Mouse (Mus musculus): Measurements from ENCODE around the gene Elmod1.
A peak's percentile ranks its signal among the peaks of the same experiment; 100 is the strongest.
"Not testable (repeated sequence)": the region's sequence is repeated elsewhere in the genome, so short reads cannot be mapped to it uniquely, and the experiment has no call there.

The Elmod1 gene

DNA sequence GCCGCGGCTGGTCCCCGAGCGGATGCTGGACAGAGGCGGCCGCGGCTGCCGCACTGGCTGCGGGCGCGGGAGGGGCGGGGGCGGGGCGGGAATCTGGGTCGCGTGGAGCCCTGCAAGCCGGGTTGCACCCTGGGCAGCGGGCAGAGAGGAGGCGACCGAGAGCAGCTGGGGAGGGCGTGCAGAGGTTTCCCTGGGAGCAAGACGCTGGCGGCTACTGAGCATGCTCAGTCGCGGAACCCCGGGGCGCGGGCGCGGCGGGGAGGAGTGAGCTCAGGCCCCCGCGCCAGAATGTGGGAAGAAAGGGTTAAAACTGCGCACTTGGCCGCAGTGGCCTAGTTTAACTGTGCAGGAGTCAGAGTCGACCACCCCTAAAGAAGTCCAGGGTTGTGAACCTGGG is at the start of gene Elmod1:
Gene Elmod1 (minus strand): TSS at position 180 of the 397 bp plus-strand sequence.
- no peak for DNase-seq (ENCODE audit: low read depth, low spot score)

GRCm38 (mm10) chr9:54022795-54023194 is 47.7 kb upstream of the Elmod1 start:
- DNase-seq (ENCODE audit: low read depth, low spot score), result no peak

DNA sequence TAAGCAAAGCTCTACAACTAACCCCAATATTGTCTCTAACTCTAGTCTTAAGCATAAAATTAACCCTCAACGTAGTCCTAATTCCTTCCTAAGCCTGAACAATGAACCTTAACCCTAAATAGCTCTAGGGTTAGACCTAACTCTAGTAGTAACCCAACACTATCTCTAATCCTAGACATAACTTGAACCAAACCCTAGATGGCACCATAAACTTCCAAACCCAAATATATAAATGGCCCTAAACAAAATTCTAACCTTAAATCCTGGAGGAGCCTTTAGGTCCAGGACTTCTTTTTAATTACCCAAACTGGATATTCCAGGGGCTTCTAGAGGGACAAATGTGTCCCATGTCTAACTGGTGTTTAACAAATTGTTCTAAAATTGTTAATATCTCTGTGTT is 19.4 kb upstream of the Elmod1 start:
- no peak for DNase-seq (ENCODE audit: low read depth, low spot score)

DNA sequence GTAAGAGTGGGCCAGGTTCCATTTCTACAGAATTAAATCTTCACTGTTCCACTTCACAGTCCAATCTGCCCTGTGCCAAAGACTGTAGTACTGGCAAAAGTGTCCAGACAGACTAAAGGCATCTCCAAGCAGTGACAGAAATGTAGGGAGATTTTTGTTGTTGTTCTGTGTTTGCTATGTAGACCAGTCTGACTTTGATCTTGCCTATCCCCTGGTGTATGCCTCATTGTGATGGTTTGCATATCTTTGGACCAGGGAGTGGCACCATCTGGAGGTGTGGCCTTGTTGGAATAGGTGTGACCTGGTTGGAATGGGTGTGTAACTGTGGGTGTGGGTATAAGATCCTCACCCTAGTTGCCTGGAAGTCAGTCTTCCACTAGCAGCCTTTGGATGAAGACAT is 17.5 kb upstream of the Elmod1 start:
- not testable (repeated sequence) for DNase-seq (ENCODE audit: low read depth, low spot score)

GRCm38 (mm10) chr9:53990921-53991320 is 15.8 kb upstream of the Elmod1 start:
- peak; percentile 24 for DNase-seq (ENCODE audit: low read depth, low spot score)

DNA sequence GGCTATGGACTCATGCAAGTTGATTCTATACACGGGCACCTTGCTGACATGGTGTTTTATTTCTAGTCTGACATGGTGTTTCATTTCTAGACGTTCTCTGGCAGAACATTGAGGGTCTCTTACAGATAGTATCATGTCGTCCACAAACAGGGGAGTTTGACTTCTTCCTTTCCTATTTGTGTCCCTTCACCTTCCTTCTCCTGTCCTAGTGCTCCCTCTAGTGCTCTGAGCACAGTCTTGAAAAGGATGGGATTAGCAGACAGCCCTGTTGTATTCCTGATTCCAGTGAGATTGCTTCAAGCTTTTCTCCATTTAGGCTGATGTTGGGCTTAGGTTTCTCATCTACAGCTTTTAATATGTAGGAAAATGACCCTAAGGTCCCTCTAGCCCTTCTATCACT is 11.9 kb upstream of the Elmod1 start:
- no peak for DNase-seq (ENCODE audit: low read depth, low spot score)

DNA sequence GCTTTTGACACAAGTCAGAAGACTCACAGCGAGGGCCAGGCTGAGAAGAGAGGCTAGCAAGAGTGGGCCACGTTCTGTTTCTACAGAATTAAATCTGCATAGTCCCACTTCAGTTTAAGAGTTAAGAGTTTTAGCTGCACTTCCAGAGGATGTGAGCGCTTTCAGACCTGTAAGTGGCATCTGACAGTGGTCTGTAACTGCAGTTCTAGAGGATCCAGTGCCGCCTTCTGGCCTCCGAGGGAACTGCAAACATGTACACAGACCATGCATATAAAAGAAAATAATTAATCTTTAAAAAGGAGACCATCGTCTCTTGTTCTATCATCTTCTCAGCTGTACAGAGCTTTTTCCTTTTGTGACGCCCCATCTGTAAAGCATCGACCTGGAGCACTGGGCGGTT is 9.8 kb upstream of the Elmod1 start:
- no peak for DNase-seq (ENCODE audit: low read depth, low spot score)

GRCm38 (mm10) chr9:53974328-53975121 is 576 bp downstream of the Elmod1 start:
- DNase-seq (ENCODE audit: low read depth, low spot score), result no peak

GRCm38 (mm10) chr9:53973929-53974327 is 1.2 kb downstream of the Elmod1 start:
- DNase-seq (ENCODE audit: low read depth, low spot score), result no peak

DNA sequence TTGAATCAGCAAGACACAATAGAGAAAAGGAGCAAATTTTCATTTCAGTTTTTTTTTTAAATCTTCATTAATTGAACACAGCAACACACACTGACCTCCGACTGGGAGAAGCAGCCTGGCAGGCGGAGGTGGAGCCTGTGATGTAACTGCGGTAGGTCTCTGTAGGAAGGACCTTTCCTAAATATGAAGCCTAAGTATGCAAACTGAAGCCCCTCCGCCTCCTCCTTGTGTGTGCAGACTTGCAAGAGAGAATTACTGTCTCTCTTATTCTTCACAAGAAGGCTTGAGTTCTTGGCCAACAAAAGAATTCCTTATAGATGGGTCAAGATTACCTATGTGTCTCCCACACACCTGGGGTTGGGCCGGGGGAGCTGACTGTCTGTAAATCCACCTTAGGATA is 1.9 kb downstream of the Elmod1 start:
- DNase-seq (ENCODE audit: low read depth, low spot score), result no peak

GRCm38 (mm10) chr9:53972358-53972757 is 2.7 kb downstream of the Elmod1 start:
- no peak for DNase-seq (ENCODE audit: low read depth, low spot score)

DNA sequence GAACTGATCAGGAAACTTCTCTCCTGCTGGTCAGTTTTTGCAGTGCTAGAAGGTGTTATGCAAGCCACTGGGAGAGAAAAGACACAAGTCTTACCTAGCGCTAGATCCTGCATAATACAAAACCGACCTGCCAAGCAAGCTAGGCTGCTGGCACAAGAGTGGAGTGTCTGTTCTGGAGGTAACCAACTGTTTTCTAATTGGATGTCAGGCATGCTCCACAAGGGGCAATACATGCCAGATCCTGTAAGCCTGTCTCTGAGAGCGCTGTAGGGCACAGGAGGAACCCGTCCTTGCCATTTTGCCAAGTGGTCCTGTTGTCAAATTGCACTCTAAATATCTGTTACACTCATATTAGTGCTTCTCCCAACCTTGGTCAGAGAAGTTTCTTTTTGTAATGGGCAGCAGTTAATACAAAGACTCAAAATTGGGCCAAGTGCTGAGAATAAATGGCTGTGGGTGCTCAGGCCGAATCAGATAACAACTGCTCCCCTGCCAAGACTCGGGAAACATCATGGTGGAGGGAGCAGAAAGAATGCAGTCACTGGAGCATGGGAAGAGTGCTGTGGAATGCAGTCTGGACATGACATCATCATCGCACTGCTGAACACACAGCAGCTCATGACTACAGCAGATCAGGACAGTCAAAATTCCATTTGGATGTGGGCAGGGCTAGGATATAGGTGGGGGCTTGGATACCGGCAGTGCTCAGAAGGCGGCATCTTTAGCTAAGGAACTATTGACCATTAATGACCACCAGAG is 7.3 kb downstream of the Elmod1 start:
- no peak for DNase-seq (ENCODE audit: low read depth, low spot score)

DNA sequence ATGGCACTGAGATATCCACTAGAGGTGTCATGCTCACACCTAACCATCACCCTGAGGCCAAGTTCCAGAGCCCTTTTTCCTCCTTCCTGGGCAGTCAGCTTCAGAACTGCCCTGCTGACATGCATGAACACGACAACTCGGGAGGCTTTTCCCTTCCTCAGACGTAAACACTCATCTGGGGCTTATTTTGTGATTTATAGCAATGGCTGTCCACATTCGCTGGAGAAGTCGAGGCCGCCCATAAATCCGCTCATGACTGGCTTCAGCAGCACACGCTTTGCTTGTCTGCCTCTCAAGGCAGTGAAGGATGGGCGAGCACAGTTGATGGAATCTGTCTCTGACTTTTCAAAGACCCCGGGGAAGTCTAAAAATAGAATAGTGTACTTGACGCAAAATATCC is 18.1 kb downstream of the Elmod1 start:
- no peak for DNase-seq (ENCODE audit: low read depth, low spot score)

GRCm38 (mm10) chr9:53954853-53955252 is 20.2 kb downstream of the Elmod1 start:
- DNase-seq (ENCODE audit: low read depth, low spot score), result no peak

DNA sequence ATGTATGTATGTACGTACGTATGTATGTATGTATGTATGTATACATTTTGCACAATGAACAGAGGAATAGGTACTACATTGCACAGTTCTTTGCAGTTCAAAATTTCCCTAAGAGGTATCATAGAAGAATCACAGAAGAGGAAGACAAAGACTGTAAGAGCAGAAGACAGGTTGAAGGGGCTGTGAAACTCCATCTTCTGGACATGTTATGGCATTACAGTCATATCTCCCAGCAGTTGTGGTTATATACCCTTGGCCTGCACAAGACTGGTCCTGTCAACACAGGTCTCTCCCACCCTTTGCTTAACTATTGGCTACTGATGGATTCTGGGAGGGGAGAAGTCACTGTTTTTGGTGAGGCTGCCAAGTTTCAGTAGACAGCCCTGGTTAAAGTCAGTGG is 27.6 kb downstream of the Elmod1 start:
- DNase-seq (ENCODE audit: low read depth, low spot score), result no peak

DNA sequence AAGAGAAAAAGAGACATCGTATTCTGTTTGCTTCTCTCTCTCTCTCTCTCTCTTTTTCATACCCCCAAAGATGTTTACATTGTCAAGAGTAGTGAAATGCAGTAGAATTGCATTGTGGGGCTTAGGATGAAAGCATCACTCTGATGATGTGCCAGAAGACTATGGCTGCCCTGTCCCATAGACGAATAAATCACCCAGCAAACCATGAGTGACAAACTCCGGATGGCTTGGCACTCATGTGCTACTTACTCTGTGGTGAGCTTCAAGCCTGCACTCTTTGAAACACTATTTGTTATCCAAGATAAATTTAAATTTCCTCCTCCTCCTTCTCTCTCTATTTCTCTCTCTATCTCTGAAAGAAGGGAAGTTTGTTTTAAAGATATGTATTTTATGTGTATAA is 36.5 kb downstream of the Elmod1 start:
- DNase-seq (ENCODE audit: low read depth, low spot score), result no peak

- peak; percentile 7 for DNase-seq (ENCODE audit: low read depth, low spot score)
These were observed 40.9 kb downstream of the Elmod1 start for GRCm38 (mm10) chr9:53934179-53934578.

- no peak for DNase-seq (ENCODE audit: low read depth, low spot score)
These were observed 41.7 kb downstream of the Elmod1 start for GRCm38 (mm10) chr9:53933375-53933774.

DNA sequence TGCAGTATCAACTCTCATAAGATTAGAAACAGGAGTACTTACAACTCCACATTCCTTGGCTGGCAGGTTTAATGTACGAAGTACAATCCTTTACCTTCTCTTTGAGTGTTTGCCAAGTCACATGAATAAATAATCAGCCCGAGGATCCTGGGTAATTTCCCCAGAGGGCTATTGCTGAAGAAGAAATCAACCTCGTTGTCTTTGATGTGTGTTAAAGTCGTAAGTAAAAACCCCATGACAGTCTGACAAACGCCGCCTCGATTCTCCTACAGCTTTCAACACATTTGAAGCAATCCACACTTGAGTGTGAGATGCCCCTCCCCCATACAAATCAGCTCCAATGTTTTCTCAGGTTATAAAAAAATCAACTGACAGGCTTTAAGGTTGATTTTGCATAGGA is 44.2 kb downstream of the Elmod1 start:
- no peak for DNase-seq (ENCODE audit: low read depth, low spot score)

GRCm38 (mm10) chr9:53921061-53921460 is 54.0 kb downstream of the Elmod1 start:
- DNase-seq (ENCODE audit: low read depth, low spot score), result no peak

DNA sequence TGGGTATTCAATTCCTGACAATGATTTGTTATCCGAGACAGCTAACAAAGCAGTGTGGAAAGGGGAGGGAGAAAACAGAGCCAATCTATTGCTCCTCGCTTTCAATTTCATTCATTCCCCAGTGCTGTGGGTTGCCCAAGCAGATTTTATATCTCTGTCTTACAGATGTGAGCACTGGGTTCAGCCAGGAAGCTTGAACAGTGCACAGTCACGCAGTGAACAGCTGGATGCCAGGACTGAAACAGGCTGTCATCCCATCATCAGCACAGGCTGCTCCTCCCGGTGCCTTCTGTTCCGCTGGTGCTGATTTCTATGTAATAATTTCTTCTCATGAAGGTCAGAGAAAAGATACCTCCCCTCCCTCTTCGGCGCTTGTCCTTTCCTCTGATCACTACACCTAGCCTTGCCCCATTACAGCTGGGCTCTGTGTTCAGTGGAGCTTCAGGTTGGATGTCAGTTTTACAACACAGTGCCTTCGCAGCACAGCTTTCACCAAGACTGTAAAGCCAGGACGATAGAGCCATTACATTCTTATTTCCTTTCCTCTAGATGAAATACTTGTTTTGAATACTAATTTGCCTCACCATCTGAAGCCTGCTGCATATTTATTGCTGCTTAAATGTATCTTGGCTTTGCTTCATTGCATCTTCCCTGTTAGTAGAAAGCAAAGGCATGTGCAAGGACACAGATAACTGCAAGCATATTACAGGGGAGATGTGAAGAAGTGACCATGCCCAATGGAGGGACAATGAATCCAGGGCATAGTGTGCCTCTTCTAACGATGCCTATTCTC is 59.0 kb downstream of the Elmod1 start:
- no peak for DNase-seq (ENCODE audit: low read depth, low spot score)

GRCm38 (mm10) chr9:53910823-53911222 is 64.3 kb downstream of the Elmod1 start:
- DNase-seq (ENCODE audit: low read depth, low spot score), result no peak
